Mouse (Mus musculus) A20 (cell line): ENCODE results near the gene Sh2d6.
A peak's percentile ranks its signal among the peaks of the same experiment; 100 is the strongest.

Source experiments
- DNase-seq: peaks from one replicate; pipeline ENCODE4 v3.0.0-alpha.2; 2011; ENCODE audit warnings: low read depth, low spot score

Gene Sh2d6

DNA sequence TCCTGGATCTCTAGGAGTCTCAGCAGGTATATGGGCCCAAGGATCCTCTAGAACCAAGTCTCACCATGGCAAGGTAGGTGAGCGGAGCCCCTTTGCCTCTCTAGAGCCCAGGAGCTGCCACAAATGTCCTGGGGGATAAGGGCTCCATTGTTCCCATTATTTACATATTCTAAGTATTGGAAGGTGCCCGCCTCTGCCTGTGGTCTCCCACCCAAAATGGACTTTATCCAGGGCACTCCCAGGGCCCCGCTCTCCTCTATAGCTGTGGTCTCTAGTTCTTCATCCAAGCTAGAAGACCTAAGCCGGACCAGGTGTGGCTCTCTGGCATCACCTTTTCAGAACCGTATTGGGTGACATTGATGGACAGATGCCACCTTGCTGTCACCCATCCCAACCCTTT, at the start of gene Sh2d6:
TSS of gene Sh2d6 (minus strand) at position 101 of the 400 bp plus-strand sequence.
- no peak for DNase-seq

DNA sequence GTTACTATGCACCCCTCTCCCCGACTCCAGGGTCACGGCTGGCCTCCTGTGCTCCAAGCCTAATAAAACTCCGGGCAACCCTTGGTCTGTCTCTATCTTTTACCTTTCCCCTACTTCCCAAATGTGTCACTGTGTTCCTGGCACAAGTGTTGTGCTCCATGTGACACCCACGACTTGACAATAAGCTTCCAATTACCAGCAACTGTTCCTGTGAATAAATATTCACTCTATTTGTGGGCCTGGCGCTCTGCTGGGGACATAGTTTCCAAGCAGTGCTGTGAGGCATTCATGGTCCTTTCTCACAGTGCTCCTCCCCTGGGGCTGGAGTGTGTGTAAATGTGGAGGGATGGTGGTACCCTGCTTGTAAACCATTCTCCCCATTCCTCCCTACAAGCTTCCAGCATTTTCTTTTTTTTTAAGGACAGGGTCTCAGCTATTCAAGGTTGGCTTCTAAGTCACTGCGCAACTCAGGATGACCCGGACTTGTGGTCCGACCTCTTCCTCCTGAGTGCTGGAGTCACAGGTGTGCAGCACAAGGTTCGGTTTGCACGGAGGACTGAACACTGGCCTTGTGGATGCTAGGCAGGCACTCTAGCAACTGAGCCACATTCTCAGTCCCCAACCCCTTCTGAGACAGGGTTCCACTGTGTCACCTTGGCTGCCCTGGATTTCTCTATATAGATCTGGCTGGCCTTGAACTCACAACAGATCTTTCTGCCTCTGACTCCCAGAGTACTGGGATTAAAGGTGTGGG, 49.3 kb upstream of the Sh2d6 start:
- DNase-seq = no peak

DNA sequence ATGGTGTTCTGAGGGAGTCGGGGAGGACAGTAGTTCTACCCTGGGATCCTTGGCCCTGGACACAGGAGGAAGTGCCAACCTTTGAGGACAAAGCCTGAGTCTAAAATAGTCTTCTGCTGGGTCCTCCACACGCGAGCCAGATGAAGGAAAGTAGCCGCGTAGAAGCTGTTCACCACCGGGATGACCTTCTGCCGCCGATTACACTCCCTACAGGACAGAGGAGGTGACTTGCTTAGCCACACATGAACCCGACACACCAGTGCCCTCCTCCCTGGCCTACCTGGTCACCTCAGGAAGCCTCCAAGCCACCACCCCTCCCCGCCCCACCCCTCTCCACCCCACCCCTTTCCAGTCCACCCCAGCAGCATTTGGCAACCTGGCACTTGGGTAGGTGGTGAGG, 47.2 kb upstream of the Sh2d6 start:
- DNase-seq = no peak

DNA sequence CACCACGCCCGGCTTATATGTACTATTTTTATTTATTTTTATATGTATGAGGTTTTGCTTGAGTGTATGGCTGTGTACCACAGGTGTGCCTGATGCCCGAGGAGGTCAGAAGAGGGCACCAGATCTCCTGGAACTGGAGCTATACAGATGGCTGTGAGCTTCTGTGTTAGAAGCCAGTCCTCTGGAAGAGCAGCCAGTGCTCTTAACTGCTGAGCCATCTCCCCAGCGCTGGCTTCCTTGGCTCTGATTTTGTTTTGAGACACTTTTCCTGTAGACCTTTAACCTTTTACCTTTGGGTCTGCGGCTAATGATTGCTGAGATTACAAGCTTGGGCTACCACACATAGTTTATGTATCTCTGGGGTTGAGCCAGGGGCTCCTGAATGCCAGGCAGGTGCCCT, 46.0 kb upstream of the Sh2d6 start:
- no peak for DNase-seq

DNA sequence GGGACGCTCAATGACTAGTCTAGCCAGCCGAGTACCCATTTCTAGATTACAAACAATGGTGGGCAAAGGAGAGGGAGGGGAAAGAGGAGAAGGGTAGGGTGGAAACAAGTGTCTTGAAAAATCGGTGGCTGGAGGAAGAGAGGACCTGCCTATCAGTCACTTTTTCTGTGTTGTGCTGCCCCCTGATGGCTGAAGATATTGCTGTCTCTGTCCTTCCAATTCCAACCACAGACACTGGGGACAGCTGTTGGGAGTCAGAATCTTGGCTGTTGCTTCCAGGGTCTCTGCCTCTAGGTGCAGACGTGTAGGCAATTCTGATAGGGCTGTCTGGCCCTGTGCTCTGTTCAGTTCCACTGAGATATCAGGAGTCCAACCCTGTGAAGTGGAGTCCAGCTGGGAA, 44.5 kb upstream of the Sh2d6 start:
- DNase-seq = peak; percentile 62

DNA sequence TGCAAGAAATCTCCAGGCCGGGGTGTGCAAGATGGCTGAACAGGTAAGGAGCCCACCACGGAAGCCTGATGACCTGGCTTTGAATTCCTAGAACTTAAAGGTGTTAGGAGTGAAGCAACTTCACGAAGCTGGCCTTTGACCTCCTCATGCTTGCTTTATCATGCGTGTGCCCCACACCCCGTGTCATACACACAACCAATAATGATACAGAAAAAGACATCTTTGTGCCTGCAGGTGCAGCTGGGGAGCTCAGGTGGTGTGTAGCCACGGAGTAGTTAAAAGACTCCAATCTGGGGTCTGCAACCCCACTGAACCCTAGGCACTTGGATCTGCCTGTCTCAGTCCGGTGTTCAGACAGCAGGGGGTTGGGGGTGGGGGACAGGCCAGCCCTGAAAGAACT, 44.0 kb upstream of the Sh2d6 start:
- DNase-seq = no peak

DNA sequence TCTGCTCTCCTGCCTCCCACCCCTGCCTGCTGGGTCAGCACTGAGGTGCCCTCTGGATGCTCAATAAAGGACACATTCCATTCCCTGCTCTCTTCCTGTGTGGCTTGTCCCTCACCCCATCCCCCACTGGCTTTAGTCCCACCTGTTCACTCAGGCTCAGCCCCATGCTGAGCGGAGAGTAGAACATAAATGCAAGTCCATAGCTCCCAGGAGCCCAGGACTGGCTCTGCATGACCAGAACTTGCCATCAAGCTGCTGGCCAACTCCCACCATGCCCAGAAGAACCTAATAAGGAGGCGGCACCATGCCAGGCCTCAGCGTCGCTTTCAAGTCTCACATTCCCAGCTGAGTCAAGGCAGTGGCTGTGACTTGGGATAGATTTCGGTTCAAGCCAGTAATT, 41.4 kb upstream of the Sh2d6 start:
- no peak for DNase-seq

DNA sequence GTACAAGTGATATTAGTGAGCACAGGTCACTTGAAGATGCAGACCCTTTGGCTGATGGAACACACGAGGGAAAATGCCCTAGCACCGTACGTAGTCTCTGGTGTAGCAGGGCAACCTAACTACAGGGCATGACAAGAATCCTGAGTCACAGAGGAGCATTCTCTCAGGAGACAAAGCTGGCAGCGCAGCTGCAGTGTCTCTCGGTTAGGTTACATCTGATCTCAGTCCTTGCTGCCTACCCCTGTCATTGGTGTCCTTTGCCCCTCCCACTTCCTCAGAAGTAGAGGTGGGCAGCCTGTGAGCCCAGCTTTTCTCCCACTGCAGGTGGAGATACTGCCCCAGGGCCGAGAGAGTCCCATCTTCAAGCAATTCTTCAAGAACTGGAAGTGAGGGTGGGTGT, 41.0 kb upstream of the Sh2d6 start:
- no peak for DNase-seq

DNA sequence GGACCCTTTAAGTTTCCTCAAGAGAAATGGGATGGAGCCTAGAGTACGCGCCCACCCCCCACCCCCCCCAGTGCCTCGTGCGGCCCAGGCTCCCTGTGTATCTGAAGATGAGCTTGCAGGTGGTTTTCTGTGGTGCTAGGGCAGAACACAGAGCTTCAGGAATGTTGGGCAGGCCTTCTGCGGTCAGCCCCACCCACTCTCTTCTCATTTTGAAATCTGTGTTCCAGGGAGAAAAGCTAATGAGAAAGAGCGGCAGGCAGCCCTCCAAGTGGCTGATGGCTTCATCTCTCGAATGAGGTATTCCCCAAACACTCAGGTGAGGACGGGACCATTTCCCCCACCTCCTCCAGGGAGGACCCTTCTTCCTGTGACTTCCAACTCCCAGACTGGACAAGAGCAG, 39.3 kb upstream of the Sh2d6 start:
- DNase-seq = no peak

DNA sequence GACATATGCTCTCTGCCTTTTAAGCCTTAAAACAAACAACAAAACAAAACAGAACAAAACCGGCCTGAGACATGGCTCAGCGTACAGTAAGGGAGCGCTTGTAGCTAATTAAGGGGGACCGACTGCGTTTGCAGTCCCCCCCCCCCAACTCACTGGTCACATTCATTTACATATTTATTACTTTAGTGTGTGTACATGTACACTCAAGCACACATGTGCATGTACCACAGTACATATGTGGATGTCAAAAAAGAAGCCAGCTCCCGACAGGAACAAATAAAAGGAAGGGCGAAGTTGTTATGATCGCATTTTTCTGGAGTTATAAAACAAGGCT, 31.5 kb upstream of the Sh2d6 start:
- no peak for DNase-seq

DNA sequence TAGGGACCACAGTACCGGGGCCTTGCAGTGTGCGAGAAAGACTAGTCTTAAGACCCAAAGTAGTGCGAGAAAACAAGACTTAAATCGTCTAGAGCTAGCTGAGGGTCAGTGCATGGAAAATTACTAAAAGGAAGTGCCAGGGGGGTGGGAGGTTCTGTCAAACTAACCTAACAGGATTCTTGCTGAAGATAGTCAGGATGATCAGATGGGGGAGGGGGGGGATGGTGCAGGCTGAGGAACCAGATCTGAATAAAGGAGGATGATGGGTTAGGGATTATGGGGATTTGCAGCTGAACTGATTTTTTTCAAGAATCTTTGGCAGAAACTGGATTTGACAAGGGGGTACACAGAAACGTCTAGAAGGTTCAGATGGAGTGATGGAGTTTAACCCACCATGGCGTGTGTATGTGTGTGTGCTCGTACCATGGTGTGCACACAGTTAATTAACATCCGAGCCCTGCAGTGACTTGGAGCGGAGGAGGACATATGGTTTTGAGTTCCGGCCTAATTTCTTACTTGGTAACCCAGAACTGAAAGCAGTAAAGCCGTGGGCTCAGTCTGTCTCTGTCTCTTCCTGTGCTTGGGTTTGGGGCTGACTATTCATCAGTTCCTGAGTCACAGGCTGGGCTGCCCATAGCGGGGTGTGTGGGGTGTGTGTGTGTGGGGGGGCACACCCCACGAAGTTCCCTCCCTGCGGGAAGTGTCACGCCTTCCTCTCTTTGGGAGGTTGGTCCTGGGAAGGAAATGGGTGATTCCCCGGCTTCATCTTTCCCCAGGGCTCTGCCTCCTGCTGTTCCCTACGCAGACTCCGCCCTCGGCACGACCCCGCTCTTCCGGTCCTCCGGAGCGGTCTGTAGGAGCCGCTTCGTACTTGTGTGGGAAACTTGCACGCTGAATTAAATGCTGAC, 30.9 kb upstream of the Sh2d6 start:
- DNase-seq = peak; percentile 69

DNA sequence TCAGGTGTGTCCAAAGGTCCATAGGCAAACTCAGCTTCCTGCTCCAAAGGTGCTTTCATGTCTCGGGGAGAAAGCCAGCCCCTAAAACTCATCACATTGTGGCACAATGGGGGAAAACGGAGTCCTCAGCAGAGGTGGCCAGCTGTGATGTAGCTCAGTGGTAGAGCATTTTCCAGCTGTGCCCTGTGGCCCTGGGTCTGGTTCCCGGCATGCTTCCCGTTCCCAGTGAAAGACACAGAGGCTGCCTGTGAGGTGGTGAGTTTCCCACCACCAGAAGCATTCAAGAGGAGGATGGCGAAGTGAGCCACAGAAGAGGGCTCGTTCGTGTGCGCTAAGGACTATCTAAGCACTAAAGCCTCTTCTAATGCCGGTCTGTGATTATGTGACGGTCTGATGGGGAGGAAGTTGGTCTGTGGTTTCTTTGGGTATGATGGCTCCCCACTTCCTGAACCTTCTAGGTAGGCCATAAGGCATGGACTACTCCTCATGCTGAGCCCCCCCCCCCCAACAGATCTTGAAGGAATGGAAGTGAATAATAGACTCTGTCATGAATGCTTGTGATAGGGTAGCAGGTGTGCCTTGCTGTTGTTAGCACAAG, 29.1 kb upstream of the Sh2d6 start:
- no peak for DNase-seq

DNA sequence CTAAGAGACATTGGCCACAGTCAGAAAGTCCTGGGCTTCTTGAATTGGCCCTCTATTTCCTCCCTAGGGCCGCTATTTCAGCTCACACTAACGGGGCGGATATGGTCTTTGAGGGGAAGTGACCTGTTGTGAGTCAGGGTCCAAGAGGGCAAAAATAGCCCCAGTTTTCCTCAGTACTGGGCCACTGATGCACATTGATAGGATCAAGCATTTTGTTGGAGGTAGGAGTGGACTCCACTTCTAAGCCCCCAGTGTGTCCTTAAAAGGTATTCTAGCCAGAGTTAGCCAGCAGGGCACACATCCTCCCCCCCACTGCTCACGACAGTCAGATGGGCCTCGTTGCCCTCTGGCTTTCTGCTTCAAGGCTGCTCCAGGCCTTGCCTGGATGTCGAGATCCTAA, 28.5 kb upstream of the Sh2d6 start:
- DNase-seq = no peak

DNA sequence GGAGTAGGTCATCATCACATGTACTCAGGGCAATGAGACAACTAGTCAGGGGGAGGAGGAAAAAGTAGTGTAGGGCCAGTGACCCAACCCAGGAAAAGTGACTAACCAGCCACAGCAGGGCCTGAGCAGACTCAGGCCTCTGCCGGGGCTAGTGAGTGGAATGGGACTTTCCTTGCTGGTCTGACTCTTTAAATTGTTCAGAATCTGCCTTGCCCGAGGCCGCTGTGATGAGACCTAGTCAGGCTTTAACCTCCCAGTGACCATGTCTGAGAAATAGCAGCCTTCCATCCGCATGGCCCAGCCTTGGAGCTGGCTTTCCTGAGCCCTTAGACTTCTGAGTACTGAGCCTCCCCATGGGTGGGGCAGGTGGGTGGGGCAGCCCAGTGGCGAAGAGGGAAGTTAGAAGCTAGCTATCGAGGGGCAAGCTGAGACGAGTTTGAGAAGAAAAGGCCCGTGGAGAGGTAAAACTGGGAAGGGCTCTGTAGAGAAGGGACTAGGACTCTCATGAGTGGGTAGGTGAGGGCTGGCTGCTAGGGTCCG, 27.6 kb upstream of the Sh2d6 start:
- no peak for DNase-seq

DNA sequence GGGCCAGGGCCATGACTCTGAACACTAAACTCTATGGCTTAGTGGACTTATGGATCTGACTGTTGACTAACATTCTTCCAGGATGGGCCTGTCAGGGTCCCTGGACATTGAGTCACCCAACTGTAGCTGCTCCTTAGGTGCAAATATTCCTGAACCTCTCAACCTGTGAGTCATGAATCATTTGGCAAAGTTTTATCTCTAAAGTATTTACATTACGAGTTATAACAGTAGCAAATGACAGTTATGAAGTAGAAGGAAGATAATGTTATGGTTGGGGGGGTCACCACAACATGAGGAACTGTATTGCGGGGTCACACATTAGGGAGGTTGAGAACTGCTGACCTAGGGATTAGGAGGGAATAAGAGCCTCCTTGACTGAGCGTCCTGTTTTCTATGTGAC, 26.4 kb upstream of the Sh2d6 start:
- no peak for DNase-seq

DNA sequence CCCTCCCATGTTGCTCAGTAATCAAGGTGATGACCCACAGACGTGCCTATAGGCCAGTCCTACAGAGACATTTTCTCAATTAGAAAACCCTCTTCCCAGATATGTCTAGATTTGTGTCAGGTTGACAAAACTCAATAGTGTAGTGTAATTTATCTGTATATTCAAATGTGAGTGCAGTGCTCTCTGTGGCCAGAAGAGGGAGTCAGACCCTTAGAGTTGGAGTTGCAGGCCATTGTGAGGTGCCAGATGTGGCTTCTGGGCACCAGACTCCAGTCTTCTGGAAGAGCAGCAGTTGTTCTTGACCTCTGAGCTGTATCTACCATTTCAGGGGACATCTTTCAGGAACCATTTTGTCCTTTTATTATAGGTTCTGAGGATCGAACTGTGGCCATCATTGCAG, 25.6 kb upstream of the Sh2d6 start:
- no peak for DNase-seq

DNA sequence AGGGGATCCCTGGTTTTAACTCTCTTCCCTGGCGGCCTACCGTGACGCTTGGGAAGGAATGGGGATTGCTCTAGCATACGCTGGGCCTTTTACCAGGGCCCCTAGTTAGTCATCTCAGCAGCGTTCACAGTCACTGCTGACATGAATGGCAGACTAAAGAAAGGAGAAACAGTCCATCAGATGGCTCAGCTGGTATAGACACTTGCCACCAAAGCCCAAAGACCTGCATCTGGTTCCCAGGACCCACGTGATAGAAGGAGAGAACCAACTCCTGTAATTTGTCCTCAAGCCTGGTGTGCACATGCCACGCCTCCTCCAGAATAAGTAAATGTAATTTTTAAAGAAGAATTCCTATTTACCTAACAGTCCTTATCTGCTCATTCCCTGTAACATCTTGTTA, 23.9 kb upstream of the Sh2d6 start:
- no peak for DNase-seq

DNA sequence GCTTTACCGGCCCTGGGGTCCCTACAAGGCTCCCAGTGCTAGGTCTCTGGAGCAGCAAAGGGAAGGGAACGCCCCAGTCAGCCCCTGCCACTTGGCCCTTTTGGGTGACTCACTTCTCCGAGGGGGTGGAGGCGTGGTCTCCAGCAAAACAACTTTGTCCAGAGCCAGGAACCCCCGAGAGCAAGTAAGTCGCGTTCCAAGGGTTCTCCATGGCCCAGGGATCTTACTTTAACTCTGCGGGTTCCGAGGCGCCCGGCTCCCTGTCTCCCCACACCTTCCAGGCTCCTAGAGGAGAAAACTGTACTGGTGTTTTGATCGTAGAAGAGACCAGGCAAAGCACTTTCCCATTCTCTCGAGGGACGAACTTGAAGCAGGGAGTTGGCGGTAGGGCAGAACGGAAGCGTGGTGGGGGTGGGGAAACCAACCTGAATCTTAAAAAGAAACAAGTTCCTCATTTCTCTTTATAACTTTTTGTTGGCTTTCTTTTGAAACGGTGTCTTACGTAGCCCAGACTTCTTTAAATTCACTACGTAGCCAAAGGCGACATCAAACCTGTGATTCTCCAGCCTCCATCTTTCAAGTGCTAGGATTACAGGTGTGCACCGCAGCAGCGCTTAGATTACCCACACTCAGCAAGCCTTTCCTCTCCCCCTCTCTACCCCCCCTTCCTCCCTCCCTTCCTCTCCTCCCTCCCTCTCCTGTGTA, 22.9 kb upstream of the Sh2d6 start, which contains the start of gene Capg:
TSS of gene Capg (plus strand) at position 109 of the 705 bp plus-strand sequence.
- DNase-seq = peak; percentile 67

DNA sequence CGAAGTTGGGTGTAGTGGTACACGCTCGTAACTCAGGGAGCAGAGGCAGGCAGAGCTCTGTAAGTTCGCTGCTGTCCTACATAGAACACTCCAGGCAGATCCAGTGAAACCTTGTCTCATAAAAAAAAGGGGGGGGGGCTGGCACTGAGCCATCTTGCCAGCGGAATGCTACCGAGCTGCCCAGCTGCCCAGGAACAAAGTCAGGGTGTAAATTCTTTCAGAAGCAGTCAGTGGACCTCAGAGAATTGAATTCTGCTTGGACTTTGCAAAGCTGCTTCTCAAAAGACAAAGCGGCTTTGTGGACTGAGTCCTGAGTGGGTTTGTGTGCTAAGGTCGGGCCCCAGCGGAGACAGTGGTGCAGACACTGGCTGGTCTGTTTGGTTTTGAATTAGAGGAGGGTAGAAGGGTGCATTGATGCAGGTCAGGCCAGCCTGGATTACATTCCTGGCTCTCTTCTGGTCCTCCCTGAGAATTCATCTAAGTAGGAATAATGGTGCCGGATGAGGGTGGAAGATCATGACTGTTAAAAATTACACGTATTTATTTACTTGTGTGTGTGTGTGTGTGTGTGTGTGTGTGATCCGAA, 21.9 kb upstream of the Sh2d6 start:
- DNase-seq = no peak

DNA sequence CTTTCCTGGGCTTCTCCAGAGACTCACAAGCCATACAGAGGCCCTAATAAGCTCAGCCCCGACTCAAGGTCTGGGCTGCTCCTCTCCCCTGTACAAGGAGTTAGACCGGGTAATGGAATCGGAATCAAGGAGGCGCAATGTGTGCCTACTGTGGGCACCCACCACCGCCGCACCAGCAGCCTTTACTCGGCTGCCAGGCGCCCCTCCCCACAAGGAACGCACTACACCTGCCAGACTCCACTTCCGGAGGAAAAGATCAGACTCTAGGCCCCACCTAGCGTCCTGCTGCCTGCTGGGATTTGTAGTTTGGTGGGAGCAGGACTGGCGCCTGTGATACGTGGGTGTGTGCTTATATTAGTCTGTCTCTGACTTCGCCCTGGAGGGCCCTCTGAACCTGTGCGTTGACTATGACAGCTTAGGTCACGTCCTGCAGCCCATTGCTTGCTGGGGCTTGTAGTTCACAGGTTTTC, 17.1 kb upstream of the Sh2d6 start:
- DNase-seq = peak; percentile 87

DNA sequence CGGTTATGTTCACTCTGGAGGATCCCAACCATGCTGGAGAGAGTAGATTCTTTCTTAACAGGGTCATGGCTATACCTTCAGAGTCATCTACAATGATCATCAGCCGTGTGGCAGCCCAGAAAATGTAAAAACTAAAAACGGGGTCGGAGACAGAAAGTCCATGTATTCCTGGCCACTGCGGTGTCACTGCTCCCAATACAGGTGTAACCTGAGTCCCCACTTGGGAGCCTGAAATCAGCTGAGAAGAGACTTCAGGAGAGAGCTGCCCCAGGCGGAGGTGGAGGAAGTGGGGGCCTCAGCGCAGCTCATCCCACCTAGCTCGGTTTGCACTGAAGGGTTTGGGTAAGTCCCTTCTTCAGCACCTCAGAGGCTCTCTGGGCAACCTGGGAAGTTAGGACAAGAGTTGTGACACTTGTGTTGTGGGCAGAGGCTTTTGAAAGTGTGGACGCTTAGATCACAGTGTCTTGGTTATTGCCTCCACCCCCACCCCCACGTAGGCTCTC, 16.5 kb upstream of the Sh2d6 start:
- DNase-seq = no peak
